Mouse (Mus musculus) neural tube, embryonic 10.5 days (tissue): ENCODE data around the gene Hdac9.
"Not testable (repeated sequence)": the region's sequence is repeated elsewhere in the genome, so short reads cannot be mapped to it uniquely, and the experiment has no call there.

Experiments used
- DNase-seq: peaks from one replicate; pipeline ENCODE4 v3.0.0-alpha.2; 2017; ENCODE audit warnings: low spot score; ENCODE audit errors: extremely low spot score

Gene Hdac9

GRCm38 (mm10) chr12:34498331-34498730 lies 418.6 kb downstream of the Hdac9 start:
- DNase-seq = no peak

GRCm38 (mm10) chr12:34497702-34498101 lies 419.2 kb downstream of the Hdac9 start:
- DNase-seq = no peak

DNA sequence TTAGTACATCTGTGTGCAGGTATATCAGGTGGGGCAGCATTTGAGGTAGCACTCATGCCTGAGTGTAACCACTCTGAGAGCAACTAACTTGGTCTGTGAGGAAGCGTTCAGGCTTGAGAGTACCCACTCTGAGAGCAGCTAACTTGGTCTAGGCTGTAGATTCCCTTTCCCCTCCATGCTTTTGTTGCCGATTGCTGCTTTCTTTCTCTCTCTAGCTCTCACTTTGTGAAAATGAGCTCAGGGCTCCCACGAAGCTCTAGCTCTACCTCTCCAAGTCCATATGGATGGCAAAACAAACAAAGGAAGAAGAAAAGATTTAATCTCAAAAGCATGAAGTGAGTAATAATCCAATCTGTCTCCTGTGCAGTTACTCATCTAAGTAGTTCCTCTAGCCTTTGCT lies 421.0 kb downstream of the Hdac9 start:
- DNase-seq = no peak

- no peak for DNase-seq
Observed at GRCm38 (mm10) chr12:34489629-34490028, 427.3 kb downstream of the Hdac9 start.

GRCm38 (mm10) chr12:34487666-34488065 lies 429.2 kb downstream of the Hdac9 start:
- DNase-seq = no peak

- no peak for DNase-seq
Observed at GRCm38 (mm10) chr12:34487021-34487420, 429.9 kb downstream of the Hdac9 start.

DNA sequence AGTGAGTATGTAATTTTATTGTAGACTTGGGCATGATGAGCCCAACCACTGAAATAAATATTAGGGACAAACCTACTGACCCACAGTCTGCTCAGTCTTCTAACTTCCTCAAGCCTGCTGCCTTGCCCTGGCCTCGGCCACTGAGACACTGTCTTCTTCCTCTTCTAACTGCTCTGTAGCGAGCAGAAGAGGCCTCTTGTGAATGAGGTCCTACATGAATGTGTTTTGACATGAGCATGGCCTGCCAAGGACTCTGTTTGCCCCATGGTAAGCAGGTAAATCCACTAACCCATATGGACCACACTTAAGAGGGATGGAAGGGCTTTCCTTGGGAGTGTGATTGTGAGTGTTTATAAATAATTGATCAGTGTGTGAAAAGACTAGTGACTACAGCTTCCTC lies 430.9 kb downstream of the Hdac9 start:
- no peak for DNase-seq

DNA sequence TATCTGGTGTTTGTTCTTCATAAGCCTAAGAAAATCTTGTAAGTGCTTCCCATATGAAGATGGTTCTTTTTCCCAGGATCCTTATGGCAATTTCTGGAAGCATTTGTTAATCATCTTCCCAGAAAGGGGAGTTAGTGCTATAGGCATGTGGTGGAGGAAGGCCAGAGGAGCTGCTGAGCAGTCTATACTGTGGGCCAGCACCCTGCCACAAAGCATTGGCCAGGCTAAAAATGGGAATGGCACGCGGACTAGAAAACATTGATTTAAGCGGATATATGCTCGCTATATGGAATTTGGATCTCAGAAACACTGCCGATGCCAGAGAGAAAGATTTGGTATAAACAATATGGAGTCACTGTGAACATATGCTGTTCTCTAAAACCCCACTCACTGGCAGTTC lies 435.2 kb downstream of the Hdac9 start:
- no peak for DNase-seq

- DNase-seq = no peak
Observed at GRCm38 (mm10) chr12:34472949-34473651, 443.8 kb downstream of the Hdac9 start.

DNA sequence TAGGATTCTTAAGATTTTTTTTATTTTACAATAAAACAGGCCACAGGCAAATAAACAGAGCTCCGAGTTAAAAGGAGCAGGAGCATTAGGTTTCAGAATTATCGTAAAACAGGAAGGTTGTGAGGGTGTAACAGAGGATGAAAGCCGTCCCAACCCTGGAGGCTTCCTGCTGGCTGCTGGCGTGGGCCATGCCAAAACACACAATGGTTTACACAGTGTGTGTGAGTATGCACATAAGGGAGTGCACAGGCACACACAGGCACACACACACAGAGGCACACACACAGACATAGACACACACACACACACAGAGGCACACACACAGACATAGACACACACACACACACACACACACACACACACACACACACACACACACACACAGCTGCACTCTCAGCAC lies 444.4 kb downstream of the Hdac9 start:
- no peak for DNase-seq

- no peak for DNase-seq
Observed at GRCm38 (mm10) chr12:34461728-34462127, 455.2 kb downstream of the Hdac9 start.

GRCm38 (mm10) chr12:34452643-34453042 lies 464.3 kb downstream of the Hdac9 start:
- no peak for DNase-seq

GRCm38 (mm10) chr12:34451198-34451597 lies 465.7 kb downstream of the Hdac9 start:
- DNase-seq = no peak

GRCm38 (mm10) chr12:34444724-34445123 lies 472.2 kb downstream of the Hdac9 start:
- not testable (repeated sequence) for DNase-seq

DNA sequence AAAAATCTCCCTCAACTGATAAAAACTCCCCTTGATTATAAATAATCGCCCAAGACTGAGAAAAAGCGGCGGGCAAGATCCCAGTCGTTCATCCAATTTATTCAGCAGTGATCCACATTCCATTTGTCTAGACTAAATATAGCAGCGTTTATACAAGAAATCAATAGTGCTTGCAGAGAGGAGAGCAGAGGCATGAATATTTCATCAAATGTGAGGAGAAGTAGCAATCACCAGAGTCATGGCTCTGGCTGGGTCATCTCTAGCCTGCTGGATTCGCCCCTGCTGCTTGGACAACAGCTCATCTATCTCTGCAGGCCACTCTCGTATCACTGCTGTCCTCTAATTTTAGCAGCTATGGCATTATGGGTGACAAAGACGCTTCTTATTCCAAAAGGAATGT lies 476.0 kb downstream of the Hdac9 start:
- DNase-seq = no peak

- no peak for DNase-seq
Observed at GRCm38 (mm10) chr12:34432919-34433318, 484.0 kb downstream of the Hdac9 start.

GRCm38 (mm10) chr12:34432461-34432860 lies 484.4 kb downstream of the Hdac9 start:
- no peak for DNase-seq

- no peak for DNase-seq
Observed at GRCm38 (mm10) chr12:34431832-34432231, 485.1 kb downstream of the Hdac9 start.

GRCm38 (mm10) chr12:34425468-34425867 lies 491.4 kb downstream of the Hdac9 start:
- DNase-seq = no peak

- no peak for DNase-seq
Observed at GRCm38 (mm10) chr12:34408139-34408538, 508.8 kb downstream of the Hdac9 start.

GRCm38 (mm10) chr12:34407143-34407542 lies 509.8 kb downstream of the Hdac9 start:
- no peak for DNase-seq

- no peak for DNase-seq
Observed at GRCm38 (mm10) chr12:34402065-34402464, 514.8 kb downstream of the Hdac9 start.

- DNase-seq = no peak
Observed at GRCm38 (mm10) chr12:34398611-34399010, 518.3 kb downstream of the Hdac9 start.

DNA sequence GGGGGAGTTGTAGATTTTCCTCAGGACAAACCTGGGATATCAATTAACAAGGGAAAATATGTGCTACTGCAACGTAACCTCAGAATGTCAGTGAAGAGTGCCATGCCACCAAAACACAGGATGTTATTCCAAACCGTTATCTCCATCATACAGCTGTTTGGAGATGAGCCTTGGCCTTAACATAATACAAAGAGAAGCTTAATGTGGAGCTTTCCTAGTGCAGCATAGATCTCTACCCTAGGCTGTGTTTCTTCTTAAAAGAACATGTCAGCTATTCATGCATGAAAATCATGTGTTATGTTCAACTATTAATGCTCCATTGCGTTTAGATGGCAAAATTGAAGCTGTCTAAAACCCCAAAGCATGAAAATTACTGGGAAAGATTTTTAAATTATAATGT lies 522.6 kb downstream of the Hdac9 start:
- DNase-seq = no peak
